Mouse (Mus musculus) forebrain, embryonic 13.5 days (tissue): ENCODE data around the gene Pdcd10. TPM values are rescaled to one million over a fixed set of nuclear protein-coding genes. Genes with fewer than 3 reads are reported as not detected.

Experiments used
- ATAC-seq: fragments of 200-750 bp; cut with Nextera tagmentation; 2 replicates; pipeline ENCODE4 v1.8.0; 2017
- H3K27ac ChIP-seq: fragments of 300-500 bp; sonication (generic); 2 replicates; pipeline ENCODE4 v1.5.1; 2015; ENCODE audit warnings: inconsistent platforms, mild to moderate bottlenecking, moderate library complexity
- H3K27me3 ChIP-seq: fragments of 300-500 bp; sonication (generic); 2 replicates; pipeline ENCODE4 v1.6.1; 2015; ENCODE audit warnings: mild to moderate bottlenecking, inconsistent platforms
- H3K36me3 ChIP-seq: fragments of 300-500 bp; sonication (generic); 2 replicates; pipeline ENCODE4 v1.6.1; 2015; ENCODE audit warnings: mild to moderate bottlenecking, inconsistent platforms; ENCODE audit not compliant: poor library complexity, severe bottlenecking
- H3K4me1 ChIP-seq: fragments of 300-500 bp; sonication (generic); 2 replicates; pipeline ENCODE4 v1.6.1; 2015; ENCODE audit warnings: inconsistent platforms
- H3K4me2 ChIP-seq: fragments of 300-500 bp; sonication (generic); 2 replicates; pipeline ENCODE4 v1.6.1; 2015; ENCODE audit warnings: inconsistent platforms, mild to moderate bottlenecking, moderate library complexity
- H3K4me3 ChIP-seq: fragments of 300-500 bp; sonication (generic); 2 replicates; pipeline ENCODE4 v1.5.1; 2015; ENCODE audit warnings: mild to moderate bottlenecking, inconsistent platforms
- H3K9ac ChIP-seq: fragments of 300-500 bp; sonication (generic); 2 replicates; pipeline ENCODE4 v1.6.1; 2015; ENCODE audit warnings: mild to moderate bottlenecking, inconsistent platforms
- H3K9me3 ChIP-seq: fragments of 300-500 bp; sonication (generic); replicated peaks from 2 replicates; pipeline ENCODE4 v1.6.1; 2016; ENCODE audit warnings: inconsistent platforms
- WGBS: fragments of 180-500 bp; shearing (Covaris S2); methylation state at CpG from one replicate; pipeline ENCODE4 v1.1.7; 2015; 5-methylcytosine and 5-hydroxymethylcytosine counted together
- polyA plus RNA-seq: library from polyadenylated mRNA; unstranded; fragments of >200 nt; fragmentation: Nextera tagmentation; extraction: Ambion mirVana; gene quantifications from 2 replicates; pipeline ENCODE4 v1.2.1, GENCODE M21; 2015

Gene Pdcd10
- polyA plus RNA-seq, 1 experiment from 2014 or later = 87.3 TPM

GRCm38 (mm10) chr3:75534045-75534834 lies 22.4 kb downstream of the Pdcd10 start:
- no peak overlapping the region for H3K4me3 ChIP-seq
- no peak for ATAC-seq
- WGBS = 85% methylated on average over 3 of the region's 3 CpGs
- no peak overlapping the region for H3K4me2 ChIP-seq
- no peak overlapping the region for H3K27ac ChIP-seq
- H3K4me1 ChIP-seq = no peaks in the 10 kb centered on the region
- H3K9ac ChIP-seq = no peak overlapping the region
- H3K36me3 ChIP-seq = peaks cover 16% of the 10 kb centered on the region
- no peaks in the 10 kb centered on the region for H3K9me3 ChIP-seq
- no peaks in the 10 kb centered on the region for H3K27me3 ChIP-seq

- H3K4me2 ChIP-seq = no peak overlapping the region
- H3K36me3 ChIP-seq = peaks cover 16% of the 10 kb centered on the region
- 92% methylated on average over 3 of the region's 3 CpGs for WGBS
- H3K9ac ChIP-seq = no peak overlapping the region
- no peaks in the 10 kb centered on the region for H3K9me3 ChIP-seq
- no peak overlapping the region for H3K27ac ChIP-seq
- no peaks in the 10 kb centered on the region for H3K4me1 ChIP-seq
- no peaks in the 10 kb centered on the region for H3K27me3 ChIP-seq
- H3K4me3 ChIP-seq = no peak overlapping the region
- ATAC-seq = no peak
Measured at GRCm38 (mm10) chr3:75531074-75531473, 25.6 kb downstream of the Pdcd10 start.

- no peak overlapping the region for H3K27ac ChIP-seq
- H3K4me2 ChIP-seq = no peak overlapping the region
- no peak for ATAC-seq
- H3K4me1 ChIP-seq = no peaks in the 10 kb centered on the region
- no peaks in the 10 kb centered on the region for H3K9me3 ChIP-seq
- no peak overlapping the region for H3K9ac ChIP-seq
- WGBS = 78% methylated on average over 1 of the region's 1 CpGs
- H3K4me3 ChIP-seq = no peak overlapping the region
- peaks cover 25% of the 10 kb centered on the region for H3K36me3 ChIP-seq
- no peaks in the 10 kb centered on the region for H3K27me3 ChIP-seq
Measured at GRCm38 (mm10) chr3:75522527-75522926, 34.1 kb downstream of the Pdcd10 start.

GRCm38 (mm10) chr3:75521314-75521713 lies 35.3 kb downstream of the Pdcd10 start:
- no peaks in the 10 kb centered on the region for H3K27me3 ChIP-seq
- 69% methylated on average over 2 of the region's 2 CpGs for WGBS
- H3K4me3 ChIP-seq = no peak overlapping the region
- no peak overlapping the region for H3K4me2 ChIP-seq
- H3K27ac ChIP-seq = no peak overlapping the region
- peaks cover 17% of the 10 kb centered on the region for H3K36me3 ChIP-seq
- H3K9ac ChIP-seq = no peak overlapping the region
- H3K4me1 ChIP-seq = no peaks in the 10 kb centered on the region
- H3K9me3 ChIP-seq = no peaks in the 10 kb centered on the region
- ATAC-seq = no peak

- Histone ChIP-seq H3K4me1 (no peaks in the 10 kb centered on the region), H3K4me3 (no peak overlapping the region), H3K9ac (no peak overlapping the region), H3K4me2 (no peak overlapping the region), H3K27me3 (no peaks in the 10 kb centered on the region), H3K27ac (no peak overlapping the region), H3K36me3 (peaks cover 16% of the 10 kb centered on the region), H3K9me3 (no peaks in the 10 kb centered on the region)
- WGBS = 79% methylated on average over 7 of the region's 7 CpGs
- peak; percentile 61; the same call in 1 of the 2 replicates for ATAC-seq
Measured at GRCm38 (mm10) chr3:75517631-75518250, 38.9 kb downstream of the Pdcd10 start.

GRCm38 (mm10) chr3:75498961-75499960 lies 57.4 kb downstream of the Pdcd10 start:
- 88% methylated on average over 7 of the region's 7 CpGs for WGBS
- ATAC-seq = no peak
- Histone ChIP-seq H3K4me2 (no peak overlapping the region), H3K27ac (no peak overlapping the region), H3K36me3 (no peaks in the 10 kb centered on the region), H3K4me1 (no peaks in the 10 kb centered on the region), H3K27me3 (no peaks in the 10 kb centered on the region), H3K9ac (no peak overlapping the region), H3K4me3 (no peak overlapping the region), H3K9me3 (no peaks in the 10 kb centered on the region)

GRCm38 (mm10) chr3:75492913-75493312 lies 63.7 kb downstream of the Pdcd10 start:
- WGBS = 53% methylated on average over 3 of the region's 3 CpGs
- Histone ChIP-seq H3K27me3 (no peaks in the 10 kb centered on the region), H3K4me3 (no peak overlapping the region), H3K9ac (no peak overlapping the region), H3K4me1 (no peaks in the 10 kb centered on the region), H3K27ac (no peak overlapping the region), H3K9me3 (no peaks in the 10 kb centered on the region), H3K4me2 (no peak overlapping the region), H3K36me3 (no peaks in the 10 kb centered on the region)
- ATAC-seq = no peak

GRCm38 (mm10) chr3:75482056-75482455 lies 74.6 kb downstream of the Pdcd10 start, which contains the start of gene Wdr49:
Gene Wdr49, minus strand, starts transcription at chr3:75482156.
- no peak for ATAC-seq

GRCm38 (mm10) chr3:75475106-75475505 lies 81.5 kb downstream of the Pdcd10 start:
- H3K4me3 ChIP-seq = no peak overlapping the region
- 70% methylated on average over 7 of the region's 7 CpGs for WGBS
- no peaks in the 10 kb centered on the region for H3K4me1 ChIP-seq
- H3K9me3 ChIP-seq = no peaks in the 10 kb centered on the region
- no peaks in the 10 kb centered on the region for H3K27me3 ChIP-seq
- H3K36me3 ChIP-seq = no peaks in the 10 kb centered on the region
- H3K4me2 ChIP-seq = no peak overlapping the region
- no peak overlapping the region for H3K9ac ChIP-seq
- H3K27ac ChIP-seq = no peak overlapping the region
- ATAC-seq = no peak

More at GRCm38 (mm10) chr3:75482056-75482455, 74.6 kb downstream of the Pdcd10 start, which contains the start of gene Wdr49:
- 34% methylated on average over 2 of the region's 2 CpGs for WGBS
- Histone ChIP-seq H3K9ac (no peak within 1 kb of the TSS), H3K27ac (no peak within 1 kb of the TSS), H3K4me1 (no peaks in the 10 kb centered on the region), H3K27me3 (no peaks in the 10 kb centered on the region), H3K4me2 (no peak within 1 kb of the TSS), H3K9me3 (no peaks in the 10 kb centered on the region), H3K4me3 (no peak within 1 kb of the TSS), H3K36me3 (no peaks in the 10 kb centered on the region)

- WGBS = 91% methylated on average over 7 of the region's 7 CpGs
- no peak for ATAC-seq
- Histone ChIP-seq H3K9ac (no peak overlapping the region), H3K4me2 (no peak overlapping the region), H3K4me3 (no peak overlapping the region), H3K36me3 (no peaks in the 10 kb centered on the region), H3K27me3 (no peaks in the 10 kb centered on the region), H3K9me3 (no peaks in the 10 kb centered on the region), H3K4me1 (no peaks in the 10 kb centered on the region), H3K27ac (no peak overlapping the region)
Measured at GRCm38 (mm10) chr3:75474657-75475056, 82.0 kb downstream of the Pdcd10 start.

GRCm38 (mm10) chr3:75468154-75468553 lies 88.5 kb downstream of the Pdcd10 start:
- WGBS = 86% methylated on average over 7 of the region's 7 CpGs

More at GRCm38 (mm10) chr3:75468154-75468553, 88.5 kb downstream of the Pdcd10 start:
- no peaks in the 10 kb centered on the region for H3K36me3 ChIP-seq
- H3K27ac ChIP-seq = no peak overlapping the region
- no peak overlapping the region for H3K4me2 ChIP-seq
- H3K4me3 ChIP-seq = no peak overlapping the region
- no peaks in the 10 kb centered on the region for H3K9me3 ChIP-seq
- H3K4me1 ChIP-seq = no peaks in the 10 kb centered on the region
- H3K9ac ChIP-seq = no peak overlapping the region
- no peaks in the 10 kb centered on the region for H3K27me3 ChIP-seq
- no peak for ATAC-seq
